In the genomic region with DNA sequence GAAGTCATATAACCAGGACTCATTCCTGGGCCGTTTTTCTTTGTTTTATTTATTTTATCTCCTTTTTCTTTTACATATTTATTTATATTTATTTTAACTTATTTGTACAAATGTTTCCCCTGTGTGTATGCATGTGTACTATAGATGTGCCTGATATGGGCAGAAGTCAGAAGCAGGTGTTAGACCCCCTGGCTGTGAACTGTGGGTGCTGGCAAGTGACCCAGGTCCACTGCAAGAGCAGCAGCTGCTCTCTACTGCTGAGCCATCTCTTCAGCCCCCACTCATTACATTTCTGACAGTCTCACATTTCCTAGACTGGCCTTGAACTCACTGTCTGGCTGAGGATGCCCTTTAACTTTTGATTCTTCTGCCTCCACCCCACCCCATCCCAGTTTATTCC, we compare ENCODE assay signal across 29 mouse cellular contexts. TPM values are rescaled to one million over a fixed set of nuclear protein-coding genes. Genes with fewer than 3 reads are reported as not detected.
"Had no signal": no experiment of that assay in that cellular context is flagged by ENCODE, and none has a peak within 500 bp of the region (broad histone marks: within the 10 kb centered on the region; RNA-seq: fewer than 3 reads in every experiment).

No protein-coding gene starts in this region.

- H3K27me3 ChIP-seq: embryonic facial prominence, embryonic 12.5 days; embryonic facial prominence, embryonic 13.5 days; embryonic facial prominence, embryonic 15.5 days; forebrain, embryonic 13.5 days; forebrain, embryonic 15.5 days had no signal

- H3K9ac ChIP-seq: embryonic facial prominence, embryonic 12.5 days; embryonic facial prominence, embryonic 13.5 days; embryonic facial prominence, embryonic 15.5 days; forebrain, embryonic 12.5 days; forebrain, embryonic 13.5 days; forebrain, embryonic 15.5 days; forebrain, postnatal 0 days had no signal

- H3K27ac ChIP-seq: embryonic facial prominence, embryonic 10.5 days; embryonic facial prominence, embryonic 12.5 days; embryonic facial prominence, embryonic 13.5 days; embryonic facial prominence, embryonic 15.5 days; forebrain, embryonic 10.5 days; forebrain, embryonic 12.5 days; forebrain, embryonic 13.5 days; forebrain, embryonic 15.5 days; gastrocnemius, adult 2 months; heart, adult 2 months had no signal

- ATAC-seq: forebrain, embryonic 13.5 days; forebrain, embryonic 14.5 days; forebrain, embryonic 15.5 days; forebrain, embryonic 16.5 days; forebrain, postnatal 0 days had no signal

- DNase-seq: cerebellum, adult 2 months; cerebellum, adult 8-10 months; cerebellum, adult 9-10 months; cerebellum, adult 9-11 months; cerebellum, postnatal 14 days; cerebellum, postnatal 25 days; cerebellum, postnatal 36 days; embryo, embryonic 11 days; forebrain, postnatal 0 days; gastrocnemius, adult 2 months; gastrocnemius, postnatal 10 days; gastrocnemius, postnatal 14 days; gastrocnemius, postnatal 25 days; gastrocnemius, postnatal 36 days; heart, adult 11 months; heart, adult 18-20 months; heart, adult 2 months had no signal

- H3K9me3 ChIP-seq: embryonic facial prominence, embryonic 10.5 days; embryonic facial prominence, embryonic 12.5 days; embryonic facial prominence, embryonic 13.5 days; embryonic facial prominence, embryonic 15.5 days; forebrain, embryonic 10.5 days; forebrain, embryonic 12.5 days; forebrain, embryonic 13.5 days; forebrain, embryonic 15.5 days had no signal

- H3K4me3 ChIP-seq: embryonic facial prominence, embryonic 10.5 days; embryonic facial prominence, embryonic 12.5 days; embryonic facial prominence, embryonic 13.5 days; embryonic facial prominence, embryonic 15.5 days; erythroblast, embryonic 14.5 days; forebrain, embryonic 10.5 days; forebrain, embryonic 12.5 days; forebrain, embryonic 13.5 days; forebrain, embryonic 15.5 days; gastrocnemius, adult 2 months; heart, adult 2 months had no signal

- H3K4me1 ChIP-seq: embryonic facial prominence, embryonic 12.5 days; embryonic facial prominence, embryonic 13.5 days; embryonic facial prominence, embryonic 15.5 days; forebrain, embryonic 15.5 days had no signal

- H3K4me2 ChIP-seq: embryonic facial prominence, embryonic 12.5 days; embryonic facial prominence, embryonic 13.5 days; embryonic facial prominence, embryonic 15.5 days; forebrain, embryonic 12.5 days; forebrain, embryonic 13.5 days; forebrain, embryonic 15.5 days had no signal

- H3K36me3 ChIP-seq: embryonic facial prominence, embryonic 10.5 days; embryonic facial prominence, embryonic 12.5 days; embryonic facial prominence, embryonic 13.5 days; embryonic facial prominence, embryonic 15.5 days; forebrain, embryonic 10.5 days; forebrain, embryonic 12.5 days; forebrain, embryonic 15.5 days had no signal

RNA-seq across cellular contexts. Expression of a gene that starts 11.6 kb away (rescaled TPM):
- total RNA-seq: granulocyte monocyte progenitor cell, adult 5-6 weeks had no signal
- polyA plus RNA-seq: erythroblast, embryonic 14.5 days had no signal

RNA-seq across cellular contexts. Expression of a gene that starts 51.2 kb away (rescaled TPM):
- total RNA-seq: granulocyte monocyte progenitor cell, adult 5-6 weeks had no signal
- polyA plus RNA-seq: erythroblast, embryonic 14.5 days had no signal
